Mouse (Mus musculus) right cerebral cortex, postnatal 4 days (tissue): ENCODE data around the gene Klk5.

Experiments
- DNase-seq: peaks from one replicate; pipeline ENCODE4 v3.0.0-alpha.2; 2022

The Klk5 gene

DNA sequence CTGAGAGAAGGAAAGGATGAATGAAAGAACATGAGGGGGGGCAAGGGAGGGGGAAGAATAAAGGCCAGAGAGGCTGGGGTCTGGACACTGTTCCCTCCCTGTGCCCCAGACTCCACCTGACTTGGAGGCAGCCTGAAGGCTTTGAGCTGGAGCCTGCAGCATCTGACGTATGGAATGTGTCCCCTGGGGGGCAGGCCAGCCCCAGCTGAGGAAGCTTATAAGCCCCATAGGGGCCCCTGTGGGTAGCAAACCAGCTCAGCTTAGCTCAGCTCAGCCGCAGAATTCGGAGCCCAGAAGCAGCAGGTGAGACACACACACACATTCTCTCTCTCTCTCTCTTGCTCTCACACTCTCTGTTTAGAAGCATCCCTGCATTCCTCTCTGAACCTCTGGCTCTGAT, 39.1 kb downstream of the Klk5 start, which contains the start of gene Klk4:
Gene Klk4, plus strand, starts transcription at position 249 of the 400 bp plus-strand sequence.
- DNase-seq = no peak

GRCm38 (mm10) chr7:43882346-43882745, 40.6 kb downstream of the Klk5 start:
- no peak for DNase-seq

DNA sequence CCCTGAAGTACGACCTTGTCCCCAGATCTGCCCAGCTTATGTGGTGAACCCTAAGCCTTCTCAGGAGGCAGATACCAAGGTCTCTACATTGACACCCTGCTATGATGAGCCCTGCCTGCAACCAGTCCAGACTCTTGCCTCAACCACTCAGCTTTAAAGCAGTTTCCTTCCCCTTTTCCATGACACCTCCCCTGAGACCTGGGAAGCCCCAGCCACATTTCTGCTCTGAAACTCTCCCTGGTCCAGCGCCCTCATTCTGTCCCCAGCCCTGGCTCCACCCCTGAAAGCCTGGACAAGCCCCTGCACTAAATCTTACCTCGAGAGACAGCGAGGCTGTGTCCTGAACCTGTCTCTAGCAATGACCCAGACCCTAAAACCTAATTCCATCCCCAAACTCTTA, 41.0 kb downstream of the Klk5 start:
- DNase-seq = no peak

DNA sequence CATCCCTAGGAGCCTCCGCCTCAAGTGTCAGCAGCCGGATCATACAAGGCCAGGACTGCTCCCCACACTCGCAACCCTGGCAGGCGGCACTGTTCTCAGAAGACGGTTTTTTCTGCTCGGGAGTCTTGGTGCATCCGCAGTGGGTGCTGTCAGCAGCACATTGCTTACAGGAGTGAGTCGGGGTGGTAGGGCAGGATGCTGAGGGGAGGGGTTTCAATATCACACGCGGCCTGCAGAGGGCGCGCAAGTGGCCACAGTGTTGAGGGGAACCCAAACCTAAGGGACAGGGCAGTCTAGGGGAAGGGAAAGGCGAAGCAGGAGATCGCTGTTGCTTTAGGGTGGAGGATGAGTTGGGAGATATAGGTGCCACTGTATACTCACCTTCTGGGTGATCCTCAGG, 41.8 kb downstream of the Klk5 start:
- peak; percentile 34 for DNase-seq

DNA sequence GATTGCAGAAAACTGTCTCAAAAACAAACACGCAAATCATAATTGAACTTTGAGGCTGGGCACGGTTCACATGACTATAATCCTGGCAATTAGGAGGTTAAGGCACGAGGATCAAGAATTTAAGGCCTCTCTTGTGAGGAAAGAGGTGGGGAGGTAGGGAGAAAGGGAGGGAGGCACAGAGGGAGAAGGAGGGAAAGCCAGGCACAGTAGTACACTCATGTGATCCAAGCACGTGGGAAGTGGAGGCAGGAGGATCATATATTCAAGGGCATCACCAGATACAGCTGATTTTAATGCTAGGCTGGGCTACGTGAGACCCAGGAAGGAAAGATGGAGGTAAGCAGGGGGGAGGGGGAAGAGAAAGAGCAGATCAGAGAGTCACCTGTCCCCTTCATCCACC, 49.6 kb downstream of the Klk5 start:
- no peak for DNase-seq

- no peak for DNase-seq
Measured at GRCm38 (mm10) chr7:43891788-43892187, 50.0 kb downstream of the Klk5 start.

GRCm38 (mm10) chr7:43894836-43895235, 53.1 kb downstream of the Klk5 start:
- DNase-seq = peak; percentile 90
